Mouse (Mus musculus) liver, adult 2 months (tissue): Measurements from ENCODE around the gene Wnk4.

ENCODE experiments used
- CTCF ChIP-seq: fragments of 200-500 bp; IDR thresholded peaks from 2 replicates; pipeline ENCODE4 v1.5.1; 2011; ENCODE audit warnings: low read depth, low read length, control low read depth
- POLR2A ChIP-seq: fragments of 200-500 bp; IDR thresholded peaks from 2 replicates; pipeline ENCODE4 v1.6.1; 2011; ENCODE audit warnings: low read length, control low read depth; ENCODE audit not compliant: insufficient read depth; ENCODE audit errors: extremely low read depth

DNA sequence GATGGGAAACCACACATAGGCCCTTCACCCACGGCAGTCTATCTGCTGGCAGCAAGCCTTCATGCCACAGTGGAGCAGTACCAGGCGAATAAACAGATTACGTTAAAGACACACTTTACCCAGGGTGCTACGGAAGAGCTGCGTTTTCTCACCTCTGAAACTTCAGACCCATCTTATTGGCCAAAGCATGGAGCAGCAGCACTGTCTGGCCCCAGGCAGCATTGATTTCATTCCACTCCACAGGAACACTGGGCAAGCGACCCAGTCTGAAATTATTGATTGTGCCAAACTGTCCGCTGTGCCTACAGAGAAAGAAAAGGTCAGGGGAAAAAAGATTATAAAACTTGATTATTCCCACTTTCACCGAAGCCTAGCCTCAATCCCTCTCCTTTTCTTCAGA, 30.9 kb downstream of the Wnk4 start:
- TF ChIP-seq CTCF: no peak
- TF ChIP-seq POLR2A: no peak
